Mouse (Mus musculus): Measurements from ENCODE around the gene Mark4. TPM values are rescaled to one million over a fixed set of nuclear protein-coding genes. Genes with fewer than 3 reads are reported as not detected.

The Mark4 gene
- polyA plus RNA-seq, 1 experiment from 2014 or later, result 0.99 TPM

DNA sequence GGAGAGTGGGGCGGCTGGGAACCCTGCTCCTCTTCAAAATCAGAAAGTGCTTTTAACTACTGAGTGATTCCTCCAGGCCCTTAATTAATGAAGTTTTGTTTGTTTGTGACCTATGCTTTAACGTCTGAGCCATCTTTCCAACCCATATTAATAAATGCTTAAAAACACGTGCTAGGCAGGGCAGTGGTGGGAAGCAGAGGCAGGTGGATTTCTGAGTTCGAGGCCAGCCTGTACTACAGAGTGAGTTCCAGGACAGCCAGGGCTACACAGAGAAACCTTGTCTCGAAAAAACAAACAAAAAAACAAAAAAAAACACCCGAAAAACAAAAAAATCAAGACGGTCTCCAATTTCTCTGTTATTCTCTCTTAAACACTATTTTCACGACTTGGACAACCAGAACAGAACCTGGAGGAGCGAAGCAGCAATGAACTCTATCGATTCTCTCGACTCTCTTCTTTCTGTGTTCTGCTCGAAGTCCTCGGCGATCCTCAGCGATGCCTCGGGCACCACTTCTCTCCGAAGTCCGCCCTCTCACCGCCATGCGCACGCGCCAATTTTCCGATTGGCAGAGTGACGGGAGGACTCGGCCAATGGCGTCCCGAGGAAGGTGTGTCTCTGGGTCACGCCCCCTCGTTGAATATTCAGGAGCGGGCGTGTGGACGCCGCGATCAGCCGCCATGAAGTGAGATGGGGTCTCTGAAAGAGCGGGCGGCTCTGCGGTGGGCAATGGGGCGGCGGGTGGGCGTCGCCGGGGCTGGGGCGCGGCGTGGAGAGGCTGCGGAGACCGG lies 77.0 kb downstream of the Mark4 start, which contains the start of gene Ercc2:
TSS of gene Ercc2 (plus strand) at position 634 of the 789 bp plus-strand sequence.
- Histone ChIP-seq H3K4me3 (ENCODE audit: low read depth, low read length) (peak within 1 kb of the TSS; percentile 85), H3K27ac (ENCODE audit: low read length) (no peak within 1 kb of the TSS), H3K4me2 (ENCODE audit: low read depth, low read length) (peak within 1 kb of the TSS; percentile 94), H3K36me3 (ENCODE audit: control insufficient read depth, insufficient read depth) (peaks cover 4% of the 10 kb centered on the region), H3K9ac (ENCODE audit: low read depth, low read length) (peak within 1 kb of the TSS; percentile 76), H3K27me3 (ENCODE audit: control insufficient read depth, insufficient read depth, low read depth, low read length) (no peaks in the 10 kb centered on the region), H3K4me1 (ENCODE audit: control insufficient read depth, low read depth, low read length) (peaks cover 15% of the 10 kb centered on the region), H3K9me3 (replicated peaks; ENCODE audit: control insufficient read depth, low read length) (no peaks in the 10 kb centered on the region)
- ATAC-seq (ENCODE audit: low read depth), result peak; percentile 99
- 4% methylated on average over 48 of the region's 48 CpGs for WGBS (ENCODE audit: insufficient replicate concordance)

DNA sequence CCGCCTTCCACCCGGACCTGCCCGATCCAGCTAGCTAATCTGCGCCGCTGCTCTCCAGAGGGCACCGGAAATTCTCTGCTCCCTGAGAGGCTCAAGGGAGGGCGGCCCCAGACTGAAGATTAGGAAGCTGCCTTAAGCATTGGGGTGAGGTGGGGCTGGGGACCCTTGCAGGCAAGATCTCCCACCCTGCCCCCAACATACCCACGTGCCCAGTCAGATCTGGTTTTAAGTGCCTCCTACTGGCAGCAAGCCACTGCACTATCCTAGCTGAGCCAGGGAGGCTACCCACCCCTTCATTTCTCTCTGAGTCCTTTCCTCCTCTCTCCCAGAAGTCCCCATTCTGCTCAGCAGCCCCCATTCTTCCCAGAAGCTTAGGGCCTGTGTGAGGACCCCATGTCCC lies 80.6 kb downstream of the Mark4 start:
- Histone ChIP-seq H3K27ac (ENCODE audit: low read length) (no peak overlapping the region), H3K4me3 (ENCODE audit: low read depth, low read length) (no peak overlapping the region), H3K9me3 (replicated peaks; ENCODE audit: control insufficient read depth, low read length) (no peaks in the 10 kb centered on the region), H3K9ac (ENCODE audit: low read depth, low read length) (no peak overlapping the region), H3K36me3 (ENCODE audit: control insufficient read depth, insufficient read depth) (no peaks in the 10 kb centered on the region), H3K27me3 (ENCODE audit: control insufficient read depth, insufficient read depth, low read depth, low read length) (no peaks in the 10 kb centered on the region), H3K4me2 (ENCODE audit: low read depth, low read length) (no peak overlapping the region), H3K4me1 (ENCODE audit: control insufficient read depth, low read depth, low read length) (peaks cover 10% of the 10 kb centered on the region)
- 68% methylated on average over 8 of the region's 8 CpGs for WGBS (ENCODE audit: insufficient replicate concordance)
- ATAC-seq (ENCODE audit: low read depth), result no peak

DNA sequence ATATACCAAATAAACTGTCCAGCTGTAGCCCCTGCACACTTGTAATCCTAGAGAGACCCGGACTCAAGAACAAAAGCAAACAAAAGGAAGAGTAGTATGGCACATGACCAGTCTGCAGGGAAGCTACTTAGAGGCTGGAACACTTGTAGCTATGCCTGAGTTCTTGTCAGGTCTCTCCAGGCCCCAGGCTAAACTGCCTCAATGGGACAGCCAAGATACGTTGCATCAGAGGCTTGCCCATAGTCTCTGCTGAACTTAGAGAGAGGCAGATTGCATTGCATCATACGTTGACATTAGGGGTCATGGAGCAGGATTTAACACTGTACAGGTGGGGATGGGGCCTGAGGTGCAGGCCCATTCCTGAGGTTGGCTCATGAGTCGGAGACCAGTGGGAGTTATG lies 82.6 kb downstream of the Mark4 start:
- WGBS (ENCODE audit: insufficient replicate concordance), result 62% methylated on average over 4 of the region's 4 CpGs
- H3K9me3 ChIP-seq (replicated peaks; ENCODE audit: control insufficient read depth, low read length), result no peaks in the 10 kb centered on the region
- ATAC-seq (ENCODE audit: low read depth), result peak; percentile 68
- no peak overlapping the region for H3K4me3 ChIP-seq (ENCODE audit: low read depth, low read length)
- H3K36me3 ChIP-seq (ENCODE audit: control insufficient read depth, insufficient read depth), result no peaks in the 10 kb centered on the region
- no peaks in the 10 kb centered on the region for H3K27me3 ChIP-seq (ENCODE audit: control insufficient read depth, insufficient read depth, low read depth, low read length)
- H3K4me2 ChIP-seq (ENCODE audit: low read depth, low read length), result no peak overlapping the region
- H3K9ac ChIP-seq (ENCODE audit: low read depth, low read length), result no peak overlapping the region
- H3K27ac ChIP-seq (ENCODE audit: low read length), result no peak overlapping the region
- no peaks in the 10 kb centered on the region; the same call in 1 of the 2 replicates for H3K4me1 ChIP-seq (ENCODE audit: control insufficient read depth, low read depth, low read length)

DNA sequence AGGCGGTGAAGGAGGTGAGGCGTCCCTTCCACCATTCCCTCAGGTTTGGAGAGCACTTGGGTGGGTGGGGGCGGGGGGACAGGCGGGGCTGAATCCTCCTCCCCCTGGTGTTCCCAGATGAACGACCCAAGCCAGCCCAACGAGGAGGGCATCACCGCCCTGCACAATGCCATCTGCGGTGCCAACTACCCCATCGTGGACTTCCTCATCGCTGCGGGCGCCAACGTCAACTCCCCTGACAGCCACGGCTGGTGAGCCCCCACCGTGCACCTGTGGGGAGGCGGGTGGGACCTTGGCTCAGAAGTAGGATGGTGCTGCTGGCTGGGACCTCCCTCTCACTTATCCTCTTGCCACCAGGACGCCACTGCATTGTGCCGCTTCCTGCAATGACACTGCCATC lies 83.3 kb downstream of the Mark4 start:
- Histone ChIP-seq H3K9ac (ENCODE audit: low read depth, low read length) (no peak overlapping the region), H3K9me3 (replicated peaks; ENCODE audit: control insufficient read depth, low read length) (no peaks in the 10 kb centered on the region), H3K36me3 (ENCODE audit: control insufficient read depth, insufficient read depth) (no peaks in the 10 kb centered on the region), H3K27me3 (ENCODE audit: control insufficient read depth, insufficient read depth, low read depth, low read length) (no peaks in the 10 kb centered on the region), H3K4me2 (ENCODE audit: low read depth, low read length) (no peak overlapping the region), H3K27ac (ENCODE audit: low read length) (no peak overlapping the region), H3K4me3 (ENCODE audit: low read depth, low read length) (no peak overlapping the region), H3K4me1 (ENCODE audit: control insufficient read depth, low read depth, low read length) (no peaks in the 10 kb centered on the region; the same call in 1 of the 2 replicates)
- WGBS (ENCODE audit: insufficient replicate concordance), result 72% methylated on average over 18 of the region's 18 CpGs
- ATAC-seq (ENCODE audit: low read depth), result no peak

MicroRNAs encoded within 50 kb of the gene (microRNA counts, 519-probe panel; counts per million panel counts)
- microRNA mmu-miR-343, result 60.7 counts per million

Small RNA genes lying within 50 kb of the gene (microRNA-seq; reads per million reads assigned to microRNA genes)
- gene Mir343, result not detected

Other genes with a start within 250 kb of the Mark4 start
- 0.49 and 0.60 TPM in 2 replicates for gene Gpr4, start 246.3 kb downstream of the Mark4 start, polyA plus RNA-seq (2015; fragmentation: Nextera tagmentation; extraction: Ambion mirVana)
- gene Opa3, start 230.5 kb downstream of the Mark4 start, polyA plus RNA-seq (2015; fragmentation: Nextera tagmentation; extraction: Ambion mirVana), result 13.2 and 14.3 TPM in 2 replicates
- 32.8 and 33.0 TPM in 2 replicates for gene Vasp, start 187.0 kb downstream of the Mark4 start, polyA plus RNA-seq (2015; fragmentation: Nextera tagmentation; extraction: Ambion mirVana)
- gene Ppm1n, start 178.8 kb downstream of the Mark4 start, polyA plus RNA-seq (2015; fragmentation: Nextera tagmentation; extraction: Ambion mirVana), result 0.11 TPM in 1 of 2 replicates, not detected in the other
- 2.9 and 4.1 TPM in 2 replicates for gene Rtn2, start 176.2 kb downstream of the Mark4 start, polyA plus RNA-seq (2015; fragmentation: Nextera tagmentation; extraction: Ambion mirVana)
- not detected in 2 replicates for gene Fosb, start 148.8 kb downstream of the Mark4 start, polyA plus RNA-seq (2015; fragmentation: Nextera tagmentation; extraction: Ambion mirVana)
- gene Ercc1, start 114.0 kb downstream of the Mark4 start, polyA plus RNA-seq (2015; fragmentation: Nextera tagmentation; extraction: Ambion mirVana), result 11.4 and 14.5 TPM in 2 replicates
- gene Cd3eap, start 99.3 kb downstream of the Mark4 start, polyA plus RNA-seq (2015; fragmentation: Nextera tagmentation; extraction: Ambion mirVana), result 6.8 TPM in 2 replicates
- gene Ppp1r13l, start 99.1 kb downstream of the Mark4 start, polyA plus RNA-seq (2015; fragmentation: Nextera tagmentation; extraction: Ambion mirVana), result 0.57 and 0.85 TPM in 2 replicates
- 5.9 and 6.2 TPM in 2 replicates for gene Ercc2, start 76.8 kb downstream of the Mark4 start, polyA plus RNA-seq (2015; fragmentation: Nextera tagmentation; extraction: Ambion mirVana)
- 0.34 and 0.51 TPM in 2 replicates for gene Klc3, start 54.7 kb downstream of the Mark4 start, polyA plus RNA-seq (2015; fragmentation: Nextera tagmentation; extraction: Ambion mirVana)
- gene Ckm, start 54.0 kb downstream of the Mark4 start, polyA plus RNA-seq (2015; fragmentation: Nextera tagmentation; extraction: Ambion mirVana), result 27.9 and 65.4 TPM in 2 replicates
- gene Exoc3l2, start 4.5 kb upstream of the Mark4 start, polyA plus RNA-seq (2015; fragmentation: Nextera tagmentation; extraction: Ambion mirVana), result 0.54 and 0.55 TPM in 2 replicates
- gene Bloc1s3, start 49.5 kb upstream of the Mark4 start, polyA plus RNA-seq (2015; fragmentation: Nextera tagmentation; extraction: Ambion mirVana), result 0.65 and 0.72 TPM in 2 replicates
- gene Trappc6a, start 49.6 kb upstream of the Mark4 start, polyA plus RNA-seq (2015; fragmentation: Nextera tagmentation; extraction: Ambion mirVana), result 37.2 and 37.4 TPM in 2 replicates
- gene Nkpd1, start 59.0 kb upstream of the Mark4 start, polyA plus RNA-seq (2015; fragmentation: Nextera tagmentation; extraction: Ambion mirVana), result not detected in 2 replicates
- 9.5 and 11.3 TPM in 2 replicates for gene Ppp1r37, start 104.3 kb upstream of the Mark4 start, polyA plus RNA-seq (2015; fragmentation: Nextera tagmentation; extraction: Ambion mirVana)
- 0.48 and 0.59 TPM in 2 replicates for gene Zfp296, start 118.5 kb upstream of the Mark4 start, polyA plus RNA-seq (2015; fragmentation: Nextera tagmentation; extraction: Ambion mirVana)
- 71.1 and 74.2 TPM in 2 replicates for gene Gemin7, start 118.8 kb upstream of the Mark4 start, polyA plus RNA-seq (2015; fragmentation: Nextera tagmentation; extraction: Ambion mirVana)
- gene Clasrp, start 145.7 kb upstream of the Mark4 start, polyA plus RNA-seq (2015; fragmentation: Nextera tagmentation; extraction: Ambion mirVana), result 9.4 and 11.4 TPM in 2 replicates
- gene Relb, start 170.6 kb upstream of the Mark4 start, polyA plus RNA-seq (2015; fragmentation: Nextera tagmentation; extraction: Ambion mirVana), result 1.5 and 1.7 TPM in 2 replicates
- 36.2 and 42.7 TPM in 2 replicates for gene Clptm1, start 206.2 kb upstream of the Mark4 start, polyA plus RNA-seq (2015; fragmentation: Nextera tagmentation; extraction: Ambion mirVana)
- gene Apoc2, start 219.1 kb upstream of the Mark4 start, polyA plus RNA-seq (2015; fragmentation: Nextera tagmentation; extraction: Ambion mirVana), result 1,344 and 1,420 TPM in 2 replicates
- 20.6 and 35.3 TPM in 2 replicates for gene Gm44805, start 222.6 kb upstream of the Mark4 start, polyA plus RNA-seq (2015; fragmentation: Nextera tagmentation; extraction: Ambion mirVana)
- gene Apoc4, start 222.7 kb upstream of the Mark4 start, polyA plus RNA-seq (2015; fragmentation: Nextera tagmentation; extraction: Ambion mirVana), result 405 and 488 TPM in 2 replicates
- 919 and 984 TPM in 2 replicates for gene Apoc1, start 233.8 kb upstream of the Mark4 start, polyA plus RNA-seq (2015; fragmentation: Nextera tagmentation; extraction: Ambion mirVana)
- 3,720 and 4,229 TPM in 2 replicates for gene Apoe, start 240.4 kb upstream of the Mark4 start, polyA plus RNA-seq (2015; fragmentation: Nextera tagmentation; extraction: Ambion mirVana)

Data from liver, embryonic 16.5 days (tissue).